Mouse (Mus musculus) adrenal gland, adult 2 months (tissue): ENCODE measurements around the gene Rfc4. TPM values are rescaled to one million over a fixed set of nuclear protein-coding genes. Genes with fewer than 3 reads are reported as not detected.

Experiments used
- DNase-seq: peaks from one replicate; pipeline ENCODE4 v3.0.0; 2021
- long read RNA-seq: library from polyadenylated mRNA; stranded (forward); transcript quantifications from one replicate; pipeline ENCODE4 v2.0.0, GENCODE M21; 2021
- polyA plus RNA-seq: library from polyadenylated mRNA; depleted of rRNA; stranded (reverse); fragments of >200 nt; gene quantifications from 2 replicates; pipeline ENCODE4 v1.2.3, GENCODE M21; 2012; rRNA removed
- total RNA-seq, 2 experiments: library from RNA; stranded (reverse); gene quantifications; 2 replicates each; pipeline ENCODE4 v1.2.3; 2021

Gene Rfc4
- total RNA-seq (1 to 10 TPM; 3.4 to 7.8 TPM), polyA plus RNA-seq (not detected in 2 replicates)
- long read RNA-seq, transcript Rfc4-201 (11 exons, 1,228 nt): major isoform, 6 of 7 reads
- long read RNA-seq, partial matches to known transcripts: 0 of 7 reads
- long read RNA-seq, other reads (novel, unspliced or antisense): 1 of 7 reads

DNA sequence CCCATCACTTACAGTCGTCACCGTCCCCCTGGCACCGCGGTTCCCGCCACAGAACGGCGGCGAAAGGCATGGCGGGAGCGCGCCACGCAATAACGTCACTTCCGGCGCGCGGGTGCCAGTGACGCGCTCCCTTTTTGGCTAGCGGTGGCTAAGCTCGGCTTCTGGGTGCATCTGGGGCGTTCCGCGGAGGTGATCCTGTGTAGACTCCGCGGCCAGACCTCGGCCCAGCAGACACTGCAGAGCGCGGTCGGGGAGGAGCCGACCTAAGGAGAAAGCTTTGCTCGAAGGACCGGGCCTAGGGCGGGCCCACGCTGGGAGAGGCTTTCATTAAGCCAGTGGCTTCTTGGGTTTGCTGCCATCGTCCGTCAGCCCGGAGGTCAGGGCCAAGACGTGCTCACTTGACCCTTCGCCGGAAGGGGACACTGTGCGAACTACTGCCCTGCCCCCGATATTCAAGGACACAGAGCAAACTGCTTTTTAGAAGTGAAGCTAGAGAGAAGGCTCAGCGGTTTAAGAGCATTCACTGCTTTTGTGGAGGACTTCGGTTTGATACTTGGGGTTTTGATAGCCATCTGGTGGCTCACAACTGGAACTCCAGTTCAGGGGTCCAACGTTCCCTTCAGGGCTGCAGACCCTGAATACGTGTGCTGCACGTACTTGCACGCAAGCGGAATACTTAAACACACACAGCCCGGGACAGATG is at the start of gene Rfc4:
Gene Rfc4 (minus strand): TSS at position 65 of the 703 bp plus-strand sequence.
- peak; percentile 95 for DNase-seq

DNA sequence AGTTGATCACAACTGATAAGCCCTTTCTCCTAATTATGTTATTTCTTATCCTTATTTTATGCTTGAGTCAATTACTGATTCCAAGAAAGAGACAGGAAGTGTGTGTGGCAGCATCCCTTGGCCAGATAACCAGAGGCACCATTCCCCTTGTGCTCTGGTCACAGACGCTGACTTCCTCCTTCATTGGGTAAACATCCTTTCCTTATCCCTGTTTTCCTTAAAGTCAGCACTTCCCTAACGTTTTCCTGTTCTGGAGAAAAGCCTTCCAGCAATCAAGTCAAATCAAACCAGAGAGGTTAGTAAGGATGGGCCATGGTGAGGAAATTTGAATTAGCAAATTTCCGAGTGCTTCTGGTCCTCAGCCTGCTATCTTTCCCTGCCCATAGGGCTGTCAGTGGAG is 48.4 kb upstream of the Rfc4 start:
- DNase-seq: no peak

DNA sequence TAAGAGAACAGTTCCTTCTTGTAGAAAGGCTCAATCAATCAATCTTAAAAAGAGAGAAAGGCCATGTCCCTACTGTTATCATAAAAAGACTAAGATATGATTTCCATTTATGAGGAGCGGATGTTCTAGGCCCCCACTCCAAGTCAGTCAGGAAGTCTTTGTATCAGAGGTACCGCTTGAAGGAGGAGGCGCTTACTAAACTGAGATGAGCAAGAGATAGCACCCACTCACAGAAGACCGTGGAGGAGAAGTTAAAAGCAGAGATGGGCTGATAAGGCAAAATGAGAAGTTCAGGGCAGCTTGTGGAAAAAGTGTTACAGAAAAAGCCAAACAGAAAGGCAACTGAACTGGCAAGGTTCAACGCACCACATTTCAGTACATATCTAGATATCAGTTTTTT is 47.3 kb upstream of the Rfc4 start:
- no peak for DNase-seq

DNA sequence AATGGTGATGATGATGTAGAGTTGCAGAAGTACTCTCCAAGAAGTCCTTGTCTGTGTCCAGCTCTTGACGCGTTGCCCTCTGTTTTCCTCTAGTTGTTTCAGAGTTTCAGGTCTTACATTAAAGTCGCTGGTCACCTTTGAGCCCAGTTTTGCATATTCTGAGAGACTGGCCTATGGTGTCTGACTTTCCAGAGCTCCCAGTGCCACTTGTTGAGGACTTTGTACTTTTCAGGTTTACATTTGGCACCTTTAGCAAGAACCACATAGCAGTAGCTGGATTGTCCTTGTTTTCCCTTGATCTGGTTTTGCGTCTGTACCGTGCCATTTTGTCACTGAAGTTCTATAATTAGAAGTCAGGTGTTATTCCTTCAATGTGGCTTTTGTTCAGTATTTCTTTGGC is 46.4 kb upstream of the Rfc4 start:
- no peak for DNase-seq

GRCm38 (mm10) chr16:23170813-23171212 is 43.3 kb upstream of the Rfc4 start:
- no peak for DNase-seq

DNA sequence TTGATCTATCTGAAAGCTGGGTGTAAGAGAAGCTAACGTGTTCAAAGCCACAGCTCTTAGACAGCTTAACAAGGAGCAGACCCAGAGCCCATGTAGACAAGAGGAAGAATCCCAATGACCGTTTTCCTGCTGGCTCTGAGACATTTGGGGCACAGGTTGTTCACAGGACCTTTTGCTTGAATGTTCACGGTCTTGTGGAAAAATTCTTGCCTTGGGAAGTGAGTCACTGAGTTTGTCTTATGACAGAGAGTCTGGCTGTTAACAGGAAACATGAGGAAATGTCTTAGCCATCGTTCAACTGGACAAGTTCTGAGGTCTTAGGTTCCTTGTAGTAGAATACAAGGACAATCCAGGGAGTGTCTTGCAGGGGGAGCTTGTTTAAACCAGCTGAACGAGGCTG is 39.5 kb upstream of the Rfc4 start:
- DNase-seq: peak; percentile 64

DNA sequence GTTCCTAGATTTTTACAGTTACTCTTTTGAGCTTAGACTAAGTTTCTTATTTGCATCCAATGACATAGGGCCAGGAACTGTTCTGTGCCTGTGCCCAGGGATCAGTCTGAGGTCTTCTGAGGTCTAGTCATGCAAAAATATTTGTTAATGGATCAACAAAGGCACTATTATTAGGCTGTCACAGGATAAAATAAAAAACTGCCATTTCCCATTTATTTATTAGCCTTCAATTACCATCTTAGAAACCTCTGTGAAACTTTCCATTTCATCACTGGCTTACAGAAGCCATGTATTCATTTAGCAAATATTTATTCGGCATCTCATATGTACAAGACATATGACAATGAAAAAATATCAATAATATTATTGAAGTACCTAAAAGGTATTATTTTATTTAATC is 39.1 kb upstream of the Rfc4 start:
- DNase-seq: no peak

DNA sequence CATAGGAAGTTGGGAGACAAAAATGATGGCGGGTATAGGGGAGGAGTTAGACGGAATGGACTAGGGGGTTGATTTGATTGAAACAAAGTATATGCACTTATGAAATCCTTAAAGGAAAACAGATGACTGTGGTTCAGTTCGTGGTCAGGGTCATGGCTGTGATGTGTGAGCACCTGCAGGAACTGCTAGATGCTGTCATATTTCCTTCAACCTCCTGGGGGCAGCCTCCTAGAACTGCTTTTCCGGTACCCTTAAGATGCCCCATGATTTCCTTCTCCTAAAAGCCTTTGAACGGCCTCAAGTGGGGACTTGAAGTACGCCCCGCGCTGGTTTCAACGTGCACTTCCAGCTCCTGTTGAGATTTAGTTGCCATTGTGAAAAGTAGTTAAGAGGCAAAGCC is 37.9 kb upstream of the Rfc4 start:
- no peak for DNase-seq

- peak; percentile 25 for DNase-seq
Observed at GRCm38 (mm10) chr16:23164443-23164842, 36.9 kb upstream of the Rfc4 start.

- DNase-seq: no peak
Observed at GRCm38 (mm10) chr16:23162116-23162515, 34.6 kb upstream of the Rfc4 start.

DNA sequence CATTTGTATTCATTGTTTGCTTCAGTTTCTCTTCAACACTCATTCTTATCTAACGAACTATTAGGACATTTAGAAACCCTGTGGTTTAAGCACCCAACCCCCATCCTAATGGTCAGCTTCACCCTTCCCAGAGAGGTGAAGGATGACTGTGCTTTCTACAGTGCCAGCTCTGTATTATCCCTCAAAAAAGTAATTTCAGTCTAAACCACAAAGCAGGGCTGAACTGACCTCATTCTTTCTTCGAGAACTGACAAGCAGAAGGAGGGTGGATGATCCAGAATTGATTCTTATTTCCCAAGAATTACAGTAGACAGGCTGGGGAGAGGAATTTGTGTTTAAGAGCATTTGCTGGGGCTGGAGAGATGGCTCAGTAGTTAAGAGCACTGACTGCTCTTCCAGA is 32.2 kb upstream of the Rfc4 start:
- DNase-seq: peak; percentile 53

DNA sequence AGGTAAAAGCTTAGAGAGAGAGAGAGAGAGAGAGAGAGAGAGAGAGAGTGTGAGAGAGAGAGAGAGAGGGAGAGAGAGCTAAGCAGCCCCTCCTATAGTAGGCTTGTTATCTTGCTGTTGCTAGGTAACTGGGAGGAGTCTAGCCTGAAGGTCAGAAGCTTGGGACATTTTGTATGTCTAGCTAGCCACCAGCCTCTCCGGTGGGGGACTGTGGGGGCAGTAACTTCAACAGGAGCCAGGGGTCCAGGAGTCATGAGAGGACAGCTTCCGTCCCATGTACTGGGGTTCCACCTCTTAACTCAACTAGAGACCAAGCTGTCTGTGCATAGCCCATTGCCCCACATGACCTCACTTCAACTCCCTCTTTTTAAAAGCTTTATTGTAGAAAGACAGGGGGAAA is 31.4 kb upstream of the Rfc4 start:
- DNase-seq: peak; percentile 51

DNA sequence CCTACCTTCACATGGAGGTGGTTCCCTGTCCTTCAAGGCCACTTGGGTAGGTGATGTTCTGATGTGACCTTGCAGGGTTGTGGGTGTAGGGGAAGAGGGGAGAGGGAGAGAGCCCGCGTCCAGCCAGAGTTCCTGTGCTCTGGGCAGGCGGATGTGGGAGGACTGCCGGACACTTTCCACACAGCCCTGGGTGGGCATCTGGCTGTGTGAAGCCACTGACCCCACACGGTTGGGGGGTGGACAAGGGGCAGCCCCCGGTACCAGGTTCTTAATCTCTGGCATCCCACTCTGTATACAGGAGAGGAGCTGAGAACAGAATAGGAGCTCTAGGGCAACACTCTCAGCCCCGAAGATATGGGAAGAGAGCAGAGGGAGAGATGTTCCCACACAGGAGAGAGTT is 30.8 kb upstream of the Rfc4 start:
- DNase-seq: no peak

DNA sequence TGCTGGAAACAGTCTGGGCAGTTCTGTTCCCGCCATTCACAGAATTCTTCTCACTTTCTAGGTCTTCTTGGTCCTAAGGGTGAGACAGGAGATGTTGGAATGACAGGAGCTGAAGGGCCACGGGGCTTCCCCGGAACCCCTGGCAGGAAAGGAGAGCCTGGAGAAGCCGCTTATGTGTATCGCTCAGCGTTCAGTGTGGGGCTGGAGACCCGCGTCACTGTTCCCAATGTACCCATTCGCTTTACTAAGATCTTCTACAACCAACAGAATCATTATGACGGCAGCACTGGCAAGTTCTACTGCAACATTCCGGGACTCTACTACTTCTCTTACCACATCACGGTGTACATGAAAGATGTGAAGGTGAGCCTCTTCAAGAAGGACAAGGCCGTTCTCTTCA is 29.5 kb upstream of the Rfc4 start:
- no peak for DNase-seq

DNA sequence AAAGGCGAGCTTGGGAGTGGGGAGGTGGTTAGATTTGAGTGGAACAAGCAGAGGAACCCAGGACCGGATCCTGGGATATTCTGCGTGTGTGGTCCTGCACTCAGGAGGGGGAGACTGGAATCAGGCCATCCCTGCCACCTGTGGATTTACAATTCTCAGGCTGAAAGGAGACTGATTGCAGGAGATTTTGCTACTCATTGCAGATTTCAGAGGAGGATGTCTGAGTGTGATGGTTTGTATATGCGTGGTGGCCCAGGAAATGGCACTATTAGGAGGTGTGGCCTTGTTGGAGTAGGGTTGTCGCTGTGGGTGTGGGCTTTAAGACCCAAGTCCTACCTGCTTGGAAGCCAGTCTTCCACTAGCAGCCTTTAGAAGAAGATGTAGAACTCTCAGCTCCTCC is 26.7 kb upstream of the Rfc4 start:
- DNase-seq: no peak

GRCm38 (mm10) chr16:23151423-23151822 is 23.9 kb upstream of the Rfc4 start:
- peak; percentile 71 for DNase-seq

DNA sequence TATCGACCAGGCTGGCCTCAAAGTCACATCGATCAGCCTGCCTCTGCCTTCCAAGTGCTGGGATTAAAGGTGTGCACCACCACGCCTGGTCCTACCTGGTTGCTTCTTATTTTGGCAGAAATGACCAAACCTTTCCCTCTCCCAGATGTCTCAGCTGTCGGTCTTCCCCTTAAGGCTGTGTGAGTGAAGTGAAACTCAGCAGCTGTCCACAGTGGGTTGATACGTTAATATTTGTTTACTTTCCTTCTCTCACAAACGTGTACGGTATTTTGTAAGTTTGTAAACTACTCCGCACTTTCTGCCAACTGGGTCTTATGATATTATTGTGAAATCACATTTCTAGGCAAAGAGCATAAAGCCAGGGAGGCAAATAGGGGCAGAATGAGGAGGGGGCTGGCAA is 21.9 kb upstream of the Rfc4 start:
- DNase-seq: no peak

DNA sequence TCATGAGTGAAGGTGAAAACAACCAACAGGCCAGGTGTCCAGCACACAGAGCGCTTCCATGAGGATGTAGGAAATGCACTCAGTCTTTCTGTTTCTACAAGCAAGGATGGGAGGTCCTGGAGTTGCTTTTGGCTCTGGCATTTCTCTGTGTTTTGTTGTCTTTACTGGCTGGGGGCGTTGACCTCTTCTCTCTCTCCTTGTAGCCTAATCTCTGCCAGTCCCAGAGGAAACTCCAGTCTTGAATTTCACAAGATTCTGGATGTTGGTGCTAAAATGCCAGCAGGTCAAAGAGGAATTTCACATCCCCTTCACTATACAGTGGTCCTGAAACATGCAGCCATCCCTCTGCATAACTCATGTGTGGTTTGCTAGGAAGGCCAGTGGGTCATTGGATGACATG is 21.4 kb upstream of the Rfc4 start:
- DNase-seq: no peak

DNA sequence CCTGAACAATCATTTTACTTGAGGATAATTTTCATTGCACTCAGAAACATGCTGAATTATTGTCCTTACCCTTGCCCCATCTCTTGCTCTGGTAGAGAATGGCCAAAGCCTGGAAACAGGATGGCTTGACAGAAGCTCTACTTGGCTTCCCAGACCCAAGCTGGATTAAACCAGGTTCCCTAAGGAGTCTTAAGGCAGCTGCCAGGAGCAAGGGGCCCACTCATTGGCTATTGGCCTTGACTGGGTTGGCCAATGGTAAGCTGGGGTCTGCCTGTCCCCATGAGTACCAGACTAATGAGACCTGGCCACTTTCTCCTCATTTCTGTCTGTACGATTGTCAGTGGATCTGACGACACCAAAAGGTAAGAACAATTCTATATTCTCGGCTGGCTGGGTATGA is 18.7 kb upstream of the Rfc4 start, which contains the start of gene Adipoq:
Gene Adipoq (plus strand): TSS at position 257 of the 400 bp plus-strand sequence.
- DNase-seq: no peak

GRCm38 (mm10) chr16:23145211-23145610 is 17.7 kb upstream of the Rfc4 start:
- no peak for DNase-seq

DNA sequence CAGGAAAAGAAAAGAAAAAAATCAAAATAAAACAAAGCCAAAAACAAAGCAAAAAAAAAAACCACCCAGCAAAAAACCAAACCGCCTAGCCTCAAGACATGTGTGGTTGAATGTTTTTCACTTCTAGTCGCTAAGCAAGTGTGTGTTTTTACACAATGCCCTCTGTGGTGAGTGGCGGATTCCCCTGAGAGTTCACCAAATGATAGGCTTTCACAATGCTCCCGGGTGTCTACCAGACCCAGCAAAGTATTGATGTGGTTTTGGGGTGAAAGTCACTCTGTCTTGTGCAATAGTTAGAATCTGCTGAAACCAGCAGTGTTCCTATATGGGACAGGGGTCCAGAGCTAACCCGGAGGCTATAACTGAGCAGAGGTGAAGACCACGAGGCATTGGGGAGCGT is 16.8 kb upstream of the Rfc4 start:
- DNase-seq: no peak

DNA sequence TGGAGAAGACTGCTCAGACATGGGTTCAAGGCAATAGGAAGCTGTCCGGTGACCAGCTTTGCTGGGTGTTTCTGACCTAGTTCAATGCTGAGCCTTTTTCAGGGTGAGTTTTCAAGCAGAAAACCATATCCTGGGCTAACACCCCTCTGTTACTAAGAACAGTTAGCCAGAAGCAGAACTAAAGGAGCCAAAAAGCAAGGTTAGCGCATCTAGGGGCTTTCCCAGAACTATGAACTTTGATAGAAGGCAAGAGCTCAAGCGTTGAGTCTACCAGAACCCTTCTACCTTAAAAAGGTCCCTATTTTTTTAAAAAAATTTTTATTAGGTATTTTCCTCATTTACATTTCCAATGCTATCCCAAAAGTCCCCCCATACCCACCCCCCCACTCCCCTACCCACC is 13.4 kb upstream of the Rfc4 start:
- DNase-seq: no peak

DNA sequence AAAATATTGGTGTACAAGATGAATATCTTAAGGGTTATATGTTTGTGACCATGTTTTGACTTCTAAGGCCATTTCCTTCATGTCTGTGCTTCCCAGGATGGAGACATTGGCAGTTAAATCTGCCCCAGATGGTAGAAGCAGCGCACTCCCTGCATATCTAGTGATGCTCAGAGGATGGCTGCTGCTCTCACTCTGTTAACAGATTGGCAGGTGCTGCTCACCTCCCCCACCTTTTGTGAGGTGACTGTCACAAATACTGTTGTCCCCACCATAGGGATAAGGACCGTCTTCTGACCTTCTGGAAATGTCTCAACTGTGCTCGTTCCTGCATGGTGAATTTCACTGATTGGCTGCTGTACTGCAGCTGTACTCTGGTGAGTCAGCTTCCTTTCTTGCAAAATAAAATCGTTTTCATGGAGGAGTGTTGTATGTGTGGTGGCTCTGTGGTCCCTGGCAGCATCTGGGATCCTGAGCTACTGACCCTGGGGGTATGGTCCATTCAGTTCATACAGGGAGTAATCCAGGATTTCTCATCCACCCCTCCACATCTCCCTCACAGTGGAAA is 9.0 kb upstream of the Rfc4 start:
- DNase-seq: no peak
